Mouse (Mus musculus) lung, postnatal 0 days (tissue): ENCODE data around the gene Ankrd2.

Experiments
- CTCF ChIP-seq: IDR thresholded peaks from 2 replicates; pipeline ENCODE4 v1.5.1; 2016; ENCODE audit warnings: antibody characterized with exemption, mild to moderate bottlenecking
- EP300 ChIP-seq: IDR thresholded peaks from 2 replicates; pipeline ENCODE4 v1.6.1; 2016; ENCODE audit warnings: antibody characterized with exemption, mild to moderate bottlenecking, control low read depth

DNA sequence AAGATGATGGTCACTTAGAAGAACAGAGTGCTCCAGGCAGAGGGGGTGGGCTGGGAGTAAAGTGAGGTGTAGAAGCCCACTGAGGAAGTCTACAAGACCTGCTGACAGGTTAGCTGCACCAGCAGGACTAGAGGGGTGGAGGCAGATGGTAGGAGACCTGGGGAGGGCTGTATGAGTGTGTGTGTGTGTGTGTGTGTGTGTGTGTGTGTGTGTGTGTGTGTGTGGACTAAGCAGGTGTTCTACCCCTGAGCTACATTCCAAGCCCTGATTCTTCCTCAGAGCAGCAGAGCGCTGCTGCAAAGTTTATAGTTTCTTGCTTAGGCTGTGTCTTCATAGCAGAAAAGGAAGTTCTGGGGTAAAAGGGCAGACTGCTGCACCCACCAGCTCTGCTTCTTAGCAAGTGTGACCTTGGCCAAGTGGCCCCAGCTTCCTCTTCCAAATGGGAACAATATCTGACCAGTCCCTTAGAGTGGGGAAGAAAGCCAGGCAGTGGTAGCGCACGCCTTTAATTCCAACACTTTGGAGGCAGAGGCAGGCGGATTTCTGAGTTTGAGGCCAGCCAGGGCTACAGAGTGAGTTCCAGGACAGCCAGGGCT, 36.0 kb upstream of the Ankrd2 start:
- TF ChIP-seq CTCF (no peak), EP300 (no peak)
